Mouse (Mus musculus): ENCODE measurements around the gene Armc9. TPM values are rescaled to one million over a fixed set of nuclear protein-coding genes. Genes with fewer than 3 reads are reported as not detected.

Gene Armc9
- polyA plus RNA-seq, 1 experiment from 2014 or later, result 31.9 TPM

DNA sequence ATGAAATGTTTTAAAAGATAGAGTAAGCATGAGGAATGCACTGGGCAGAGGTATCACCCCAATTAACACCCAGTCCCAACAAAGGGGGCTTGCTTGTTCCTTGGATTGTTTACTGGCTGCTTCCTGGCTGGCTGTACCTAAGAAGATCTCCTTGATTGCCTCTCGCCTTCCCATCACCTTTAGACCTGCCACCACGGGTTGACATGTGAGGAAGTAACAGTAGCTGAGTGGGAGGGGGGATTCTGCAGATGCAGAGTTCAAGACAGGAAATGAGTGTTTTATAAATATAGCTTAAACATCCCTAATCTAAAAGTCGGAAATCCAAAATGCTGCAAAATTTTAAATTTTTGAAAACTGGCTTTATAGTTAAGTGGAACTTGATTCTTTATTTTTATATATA lies 110.5 kb downstream of the Armc9 start:
- no peak overlapping the region for H3K27ac ChIP-seq (ENCODE audit: low read depth, low read length)
- H3K4me3 ChIP-seq (ENCODE audit: low read depth, low read length), result no peak overlapping the region
- H3K27me3 ChIP-seq (ENCODE audit: control insufficient read depth, insufficient read depth, low read length), result no peaks in the 10 kb centered on the region
- H3K36me3 ChIP-seq (ENCODE audit: control insufficient read depth, insufficient read depth, low read length), result no peaks in the 10 kb centered on the region
- H3K4me2 ChIP-seq (ENCODE audit: low read depth), result no peak overlapping the region
- H3K4me1 ChIP-seq (ENCODE audit: control insufficient read depth, insufficient read depth, low read length), result no peaks in the 10 kb centered on the region
- H3K9me3 ChIP-seq (ENCODE audit: control insufficient read depth, low read length), result no peaks in the 10 kb centered on the region
- DNase-seq (ENCODE audit: low spot score) (no peak), ATAC-seq (ENCODE audit: insufficient read depth, low FRiP score, low TSS enrichment) (no peak)
- H3K9ac ChIP-seq (ENCODE audit: low read length), result no peak overlapping the region
- WGBS, result 75% methylated on average over 3 of the region's 3 CpGs

DNA sequence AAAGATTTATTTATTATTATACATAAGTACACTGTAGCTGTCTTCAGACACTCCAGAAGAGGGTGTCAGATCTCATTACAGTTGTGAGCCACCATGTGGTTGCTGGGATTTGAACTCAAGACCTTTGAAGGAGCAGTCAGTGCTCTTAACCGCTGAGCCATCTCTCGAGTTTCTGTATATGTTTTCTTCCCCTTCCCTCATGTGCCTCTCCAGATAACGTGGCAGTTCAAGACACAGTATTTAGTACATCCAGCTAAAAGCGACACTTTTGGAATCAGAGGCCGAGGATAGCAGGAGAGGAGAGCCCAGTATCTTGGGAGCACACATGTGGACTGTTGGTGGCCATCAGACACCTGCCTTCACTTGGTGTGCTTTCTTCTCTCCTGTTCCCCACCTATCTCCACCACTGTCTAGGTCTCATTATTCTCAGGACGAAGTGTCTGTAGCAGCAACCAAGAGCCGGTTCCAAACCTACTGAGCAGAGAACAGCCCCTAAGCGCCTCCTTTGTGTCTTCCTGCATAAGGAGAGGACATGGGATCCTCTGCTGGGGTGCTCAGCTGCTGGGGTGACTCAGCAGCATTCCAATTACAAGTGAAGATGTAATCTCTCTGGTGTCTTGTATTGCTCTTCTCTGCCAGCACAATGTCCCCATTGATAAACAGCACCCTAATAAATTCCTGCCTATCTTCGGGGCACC lies 114.1 kb downstream of the Armc9 start:
- Histone ChIP-seq H3K9ac (ENCODE audit: low read length) (no peak overlapping the region), H3K36me3 (ENCODE audit: control insufficient read depth, insufficient read depth, low read length) (no peaks in the 10 kb centered on the region), H3K27me3 (ENCODE audit: control insufficient read depth, insufficient read depth, low read length) (no peaks in the 10 kb centered on the region), H3K4me1 (ENCODE audit: control insufficient read depth, insufficient read depth, low read length) (no peaks in the 10 kb centered on the region), H3K4me2 (ENCODE audit: low read depth) (no peak overlapping the region), H3K27ac (ENCODE audit: low read depth, low read length) (no peak overlapping the region), H3K9me3 (ENCODE audit: control insufficient read depth, low read length) (no peaks in the 10 kb centered on the region), H3K4me3 (ENCODE audit: low read depth, low read length) (no peak overlapping the region)
- no peak for DNase-seq (ENCODE audit: low spot score)
- 88% methylated on average over 9 of the region's 9 CpGs for WGBS
- no peak for ATAC-seq (ENCODE audit: insufficient read depth, low FRiP score, low TSS enrichment)

- Histone ChIP-seq H3K4me2 (ENCODE audit: low read depth) (no peak overlapping the region), H3K4me1 (ENCODE audit: control insufficient read depth, insufficient read depth, low read length) (no peaks in the 10 kb centered on the region), H3K9me3 (ENCODE audit: control insufficient read depth, low read length) (no peaks in the 10 kb centered on the region), H3K9ac (ENCODE audit: low read length) (no peak overlapping the region), H3K4me3 (ENCODE audit: low read depth, low read length) (no peak overlapping the region), H3K36me3 (ENCODE audit: control insufficient read depth, insufficient read depth, low read length) (no peaks in the 10 kb centered on the region), H3K27me3 (ENCODE audit: control insufficient read depth, insufficient read depth, low read length) (no peaks in the 10 kb centered on the region), H3K27ac (ENCODE audit: low read depth, low read length) (no peak overlapping the region)
- DNase-seq (ENCODE audit: low spot score) (no peak), ATAC-seq (ENCODE audit: insufficient read depth, low FRiP score, low TSS enrichment) (no peak)
- 73% methylated on average over 4 of the region's 4 CpGs for WGBS
Observed at GRCm38 (mm10) chr1:86269190-86269508, 114.6 kb downstream of the Armc9 start.

DNA sequence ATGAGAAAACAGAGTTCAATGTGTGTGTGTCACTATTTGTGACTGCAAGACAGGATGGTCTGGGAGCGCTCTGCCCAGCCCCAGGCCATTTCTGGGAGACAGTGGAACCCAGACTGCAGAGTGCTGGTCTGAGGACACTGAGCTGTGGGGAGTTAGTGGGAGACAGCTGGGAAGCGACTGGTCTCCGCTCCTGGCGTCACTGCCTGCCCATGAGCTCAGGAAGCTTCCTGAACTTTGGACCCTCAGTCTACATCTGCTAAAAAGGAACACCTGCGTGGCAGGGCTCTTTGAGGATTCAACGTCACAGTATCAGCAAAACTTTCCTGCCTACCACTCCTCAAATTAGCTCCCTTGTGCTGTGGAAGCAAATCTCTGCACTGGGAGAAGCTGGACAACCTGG lies 117.1 kb downstream of the Armc9 start:
- no peak for DNase-seq (ENCODE audit: low spot score)
- WGBS, result 83% methylated on average over 6 of the region's 6 CpGs
- Histone ChIP-seq H3K9me3 (ENCODE audit: control insufficient read depth, low read length) (no peaks in the 10 kb centered on the region), H3K4me2 (ENCODE audit: low read depth) (no peak overlapping the region), H3K4me3 (ENCODE audit: low read depth, low read length) (no peak overlapping the region), H3K36me3 (ENCODE audit: control insufficient read depth, insufficient read depth, low read length) (no peaks in the 10 kb centered on the region), H3K27ac (ENCODE audit: low read depth, low read length) (no peak overlapping the region), H3K4me1 (ENCODE audit: control insufficient read depth, insufficient read depth, low read length) (no peaks in the 10 kb centered on the region), H3K27me3 (ENCODE audit: control insufficient read depth, insufficient read depth, low read length) (no peaks in the 10 kb centered on the region), H3K9ac (ENCODE audit: low read length) (no peak overlapping the region)
- ATAC-seq (ENCODE audit: insufficient read depth, low FRiP score, low TSS enrichment), result no peak

- Histone ChIP-seq H3K27ac (ENCODE audit: low read depth, low read length) (no peak overlapping the region), H3K36me3 (ENCODE audit: control insufficient read depth, insufficient read depth, low read length) (no peaks in the 10 kb centered on the region), H3K4me1 (ENCODE audit: control insufficient read depth, insufficient read depth, low read length) (no peaks in the 10 kb centered on the region), H3K4me2 (ENCODE audit: low read depth) (no peak overlapping the region), H3K4me3 (ENCODE audit: low read depth, low read length) (no peak overlapping the region), H3K9ac (ENCODE audit: low read length) (no peak overlapping the region), H3K9me3 (ENCODE audit: control insufficient read depth, low read length) (no peaks in the 10 kb centered on the region), H3K27me3 (ENCODE audit: control insufficient read depth, insufficient read depth, low read length) (no peaks in the 10 kb centered on the region)
- no peak for ATAC-seq (ENCODE audit: insufficient read depth, low FRiP score, low TSS enrichment)
- DNase-seq (ENCODE audit: low spot score), result no peak
- 82% methylated on average over 5 of the region's 5 CpGs for WGBS
Observed at GRCm38 (mm10) chr1:86277055-86277454, 122.5 kb downstream of the Armc9 start.

GRCm38 (mm10) chr1:86281781-86282536 lies 127.4 kb downstream of the Armc9 start:
- no peak overlapping the region for H3K4me2 ChIP-seq (ENCODE audit: low read depth)
- ATAC-seq (ENCODE audit: insufficient read depth, low FRiP score, low TSS enrichment), result no peak
- no peaks in the 10 kb centered on the region for H3K36me3 ChIP-seq (ENCODE audit: control insufficient read depth, insufficient read depth, low read length)
- no peak overlapping the region for H3K27ac ChIP-seq (ENCODE audit: low read depth, low read length)
- no peak for DNase-seq (ENCODE audit: low spot score)
- H3K4me3 ChIP-seq (ENCODE audit: low read depth, low read length), result no peak overlapping the region
- no peaks in the 10 kb centered on the region for H3K27me3 ChIP-seq (ENCODE audit: control insufficient read depth, insufficient read depth, low read length)
- H3K4me1 ChIP-seq (ENCODE audit: control insufficient read depth, insufficient read depth, low read length), result no peaks in the 10 kb centered on the region
- 91% methylated on average over 11 of the region's 11 CpGs for WGBS
- H3K9me3 ChIP-seq (ENCODE audit: control insufficient read depth, low read length), result no peaks in the 10 kb centered on the region
- no peak overlapping the region for H3K9ac ChIP-seq (ENCODE audit: low read length)

- WGBS, result 89% methylated on average over 5 of the region's 5 CpGs
- no peak for ATAC-seq (ENCODE audit: insufficient read depth, low FRiP score, low TSS enrichment)
- DNase-seq (ENCODE audit: low spot score), result no peak
- Histone ChIP-seq H3K4me3 (ENCODE audit: low read depth, low read length) (no peak overlapping the region), H3K4me2 (ENCODE audit: low read depth) (no peak overlapping the region), H3K4me1 (ENCODE audit: control insufficient read depth, insufficient read depth, low read length) (no peaks in the 10 kb centered on the region), H3K27ac (ENCODE audit: low read depth, low read length) (no peak overlapping the region), H3K27me3 (ENCODE audit: control insufficient read depth, insufficient read depth, low read length) (no peaks in the 10 kb centered on the region), H3K9me3 (ENCODE audit: control insufficient read depth, low read length) (no peaks in the 10 kb centered on the region), H3K9ac (ENCODE audit: low read length) (no peak overlapping the region), H3K36me3 (ENCODE audit: control insufficient read depth, insufficient read depth, low read length) (no peaks in the 10 kb centered on the region)
Observed at GRCm38 (mm10) chr1:86284101-86284500, 129.5 kb downstream of the Armc9 start.

- Histone ChIP-seq H3K4me1 (ENCODE audit: control insufficient read depth, insufficient read depth, low read length) (no peaks in the 10 kb centered on the region), H3K27me3 (ENCODE audit: control insufficient read depth, insufficient read depth, low read length) (no peaks in the 10 kb centered on the region), H3K36me3 (ENCODE audit: control insufficient read depth, insufficient read depth, low read length) (no peaks in the 10 kb centered on the region), H3K4me2 (ENCODE audit: low read depth) (no peak overlapping the region), H3K27ac (ENCODE audit: low read depth, low read length) (no peak overlapping the region), H3K9ac (ENCODE audit: low read length) (no peak overlapping the region), H3K9me3 (ENCODE audit: control insufficient read depth, low read length) (no peaks in the 10 kb centered on the region), H3K4me3 (ENCODE audit: low read depth, low read length) (no peak overlapping the region)
- ATAC-seq (ENCODE audit: insufficient read depth, low FRiP score, low TSS enrichment) (no peak), DNase-seq (ENCODE audit: low spot score) (no peak)
- WGBS, result 80% methylated on average over 6 of the region's 6 CpGs
Observed at GRCm38 (mm10) chr1:86285295-86285694, 130.7 kb downstream of the Armc9 start.

DNA sequence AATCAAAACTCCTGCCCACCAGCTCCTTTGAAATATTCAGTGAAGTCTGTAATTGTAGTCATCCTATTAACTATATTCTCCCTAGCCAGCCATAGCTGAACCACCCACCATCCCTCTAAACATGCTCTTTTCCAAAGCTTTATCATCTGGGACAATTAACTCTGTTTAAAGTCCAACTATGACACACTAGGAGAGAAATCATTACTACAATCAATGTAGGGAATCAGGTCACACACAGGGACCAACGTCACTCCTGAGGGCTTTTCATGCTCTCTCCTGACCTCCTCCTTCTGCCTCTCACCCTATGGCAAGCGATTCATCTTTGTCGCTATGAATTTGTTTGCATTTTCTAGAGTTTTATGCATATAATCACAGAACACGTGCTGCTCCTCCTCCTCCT lies 132.9 kb downstream of the Armc9 start:
- no peaks in the 10 kb centered on the region for H3K9me3 ChIP-seq (ENCODE audit: control insufficient read depth, low read length)
- no peak overlapping the region for H3K4me3 ChIP-seq (ENCODE audit: low read depth, low read length)
- H3K4me2 ChIP-seq (ENCODE audit: low read depth), result no peak overlapping the region
- H3K27me3 ChIP-seq (ENCODE audit: control insufficient read depth, insufficient read depth, low read length), result no peaks in the 10 kb centered on the region
- H3K9ac ChIP-seq (ENCODE audit: low read length), result no peak overlapping the region
- no peak overlapping the region for H3K27ac ChIP-seq (ENCODE audit: low read depth, low read length)
- no peak for ATAC-seq (ENCODE audit: insufficient read depth, low FRiP score, low TSS enrichment)
- H3K36me3 ChIP-seq (ENCODE audit: control insufficient read depth, insufficient read depth, low read length), result no peaks in the 10 kb centered on the region
- no peak for DNase-seq (ENCODE audit: low spot score)
- H3K4me1 ChIP-seq (ENCODE audit: control insufficient read depth, insufficient read depth, low read length), result no peaks in the 10 kb centered on the region
- WGBS, result 86% methylated on average over 4 of the region's 4 CpGs

Measured in neural tube, embryonic 11.5 days (tissue).